Mouse (Mus musculus): ENCODE measurements around the gene Slc12a9. TPM values are rescaled to one million over a fixed set of nuclear protein-coding genes. Genes with fewer than 3 reads are reported as not detected.
A peak's percentile ranks its signal among the peaks of the same experiment; 100 is the strongest.

The Slc12a9 gene
- total and polyA plus RNA-seq, 3 experiments = 3.0 to 11.1 (median 7.9) TPM

- Histone ChIP-seq H3K4me2 (ENCODE audit: insufficient read depth, low read depth, poor library complexity, severe bottlenecking) (no peak overlapping the region), H3K9me3 (replicated peaks; ENCODE audit: low read length) (no peaks in the 10 kb centered on the region), H3K27me3 (replicated peaks) (no peaks in the 10 kb centered on the region), H3K9ac (ENCODE audit: insufficient read depth, low read depth) (no peak overlapping the region), H3K79me2 (replicated peaks; ENCODE audit: control insufficient read depth, extremely low read depth, insufficient read depth, poor library complexity, severe bottlenecking) (peaks cover 42% of the 10 kb centered on the region), H3K36me3 (replicated peaks in 1 of 2; ENCODE audit: control insufficient read depth in 1 of 2, insufficient read depth in 1 of 2, low read length in 1 of 2) (peaks cover 76 to 91% of the 10 kb centered on the region in 2 experiments), H3K4me1 (ENCODE audit: control insufficient read depth in 1 of 2, insufficient read depth in 2 of 2) (peaks cover 4 to 27% of the 10 kb centered on the region in 2 experiments; a peak in 2 of 4 replicates), H3K27ac (ENCODE audit: insufficient read depth, low read depth) (no peak overlapping the region), H3K4me3 (replicated peaks in 1 of 3; ENCODE audit: low read depth in 2 of 3, low read length in 2 of 3, poor library complexity in 1 of 3) (no peak overlapping the region)
- in situ Hi-C loops (cut with MboI; ENCODE audit: low pct_ligation_motif_present, low pct_unique_long_range_greater_than_20kb, low sequenced_read_pairs) = no loop called here
- DNase-seq (ENCODE audit: extremely low read depth) = no peak
- TF ChIP-seq CHD1 (IDR thresholded peaks at IDR 0.05; ENCODE audit: low read depth, low read length) (no peak), USF1 (IDR thresholded peaks at IDR 0.05; ENCODE audit: low read depth, low read length) (no peak), CHD2 (IDR thresholded peaks at IDR 0.05; ENCODE audit: low read length) (no peak), POLR2AphosphoS2 (IDR thresholded peaks at IDR 0.05; ENCODE audit: low read depth, low read length) (no peak), ZNF384 (IDR thresholded peaks at IDR 0.05; ENCODE audit: low read depth, low read length) (no peak), ZKSCAN1 (IDR thresholded peaks at IDR 0.05; ENCODE audit: borderline replicate concordance, low read depth, low read length) (no peak), MYC (IDR thresholded peaks at IDR 0.05; ENCODE audit: low read depth, low read length) (no peak), RCOR1 (conservative IDR thresholded peaks at IDR 0.05; ENCODE audit: low read depth, low read length) (no peak), RAD21 (IDR thresholded peaks at IDR 0.05; ENCODE audit: low read depth, low read length) (no peak), SIN3A (IDR thresholded peaks at IDR 0.05; ENCODE audit: low read length) (no peak), PAX5 (IDR thresholded peaks at IDR 0.05; ENCODE audit: low read length) (no peak)
- dilution Hi-C loops (cut with MboI; ENCODE audit: extremely low pct_ligation_motif_present, extremely low pct_unique_long_range_greater_than_20kb, low sequenced_read_pairs) = no loop called here
These were observed 32.1 kb downstream of the Slc12a9 start for GRCm38 (mm10) chr5:137301253-137301652.

- Histone ChIP-seq H3K9ac (ENCODE audit: insufficient read depth, low read depth) (no peak overlapping the region), H3K9me3 (replicated peaks; ENCODE audit: low read length) (no peaks in the 10 kb centered on the region), H3K27ac (ENCODE audit: insufficient read depth, low read depth) (no peak overlapping the region), H3K4me1 (ENCODE audit: control insufficient read depth in 1 of 2, insufficient read depth in 2 of 2) (peaks cover 3 to 22% of the 10 kb centered on the region in 2 experiments; a peak in 2 of 4 replicates), H3K4me3 (replicated peaks in 1 of 3; ENCODE audit: low read depth in 2 of 3, low read length in 2 of 3, poor library complexity in 1 of 3) (no peak overlapping the region), H3K36me3 (replicated peaks in 1 of 2; ENCODE audit: control insufficient read depth in 1 of 2, insufficient read depth in 1 of 2, low read length in 1 of 2) (peaks cover 91 to 96% of the 10 kb centered on the region in 2 experiments), H3K79me2 (replicated peaks; ENCODE audit: control insufficient read depth, extremely low read depth, insufficient read depth, poor library complexity, severe bottlenecking) (peaks cover 22% of the 10 kb centered on the region), H3K4me2 (ENCODE audit: insufficient read depth, low read depth, poor library complexity, severe bottlenecking) (no peak overlapping the region), H3K27me3 (replicated peaks) (no peaks in the 10 kb centered on the region)
- DNase-seq (ENCODE audit: extremely low read depth) = no peak
- TF ChIP-seq POLR2AphosphoS2 (IDR thresholded peaks at IDR 0.05; ENCODE audit: low read depth, low read length) = no peak
- 0 out of 2 replicates have a peak, but pooled peaks have one; percentile 5 for TF ChIP-seq POLR2A (IDR thresholded peaks at IDR 0.05; ENCODE audit: low read depth, low read length)
- in situ Hi-C loops (cut with MboI; ENCODE audit: low pct_ligation_motif_present, low pct_unique_long_range_greater_than_20kb, low sequenced_read_pairs) (no loop called here), dilution Hi-C loops (cut with MboI; ENCODE audit: extremely low pct_ligation_motif_present, extremely low pct_unique_long_range_greater_than_20kb, low sequenced_read_pairs) (no loop called here)
These were observed 34.2 kb downstream of the Slc12a9 start for GRCm38 (mm10) chr5:137299240-137299639.

- Histone ChIP-seq H3K27me3 (replicated peaks) (no peaks in the 10 kb centered on the region), H3K9ac (ENCODE audit: insufficient read depth, low read depth) (no peak overlapping the region), H3K4me1 (ENCODE audit: control insufficient read depth in 1 of 2, insufficient read depth in 2 of 2) (peaks cover 3 to 18% of the 10 kb centered on the region in 2 experiments; a peak in 2 of 4 replicates), H3K4me2 (ENCODE audit: insufficient read depth, low read depth, poor library complexity, severe bottlenecking) (no peak overlapping the region), H3K79me2 (replicated peaks; ENCODE audit: control insufficient read depth, extremely low read depth, insufficient read depth, poor library complexity, severe bottlenecking) (peaks cover 3% of the 10 kb centered on the region; the same call in 1 of the 2 replicates), H3K9me3 (replicated peaks; ENCODE audit: low read length) (no peaks in the 10 kb centered on the region), H3K4me3 (replicated peaks in 1 of 3; ENCODE audit: low read depth in 2 of 3, low read length in 2 of 3, poor library complexity in 1 of 3) (no peak overlapping the region), H3K36me3 (replicated peaks in 1 of 2; ENCODE audit: control insufficient read depth in 1 of 2, insufficient read depth in 1 of 2, low read length in 1 of 2) (peaks cover 72 to 75% of the 10 kb centered on the region in 2 experiments), H3K27ac (ENCODE audit: insufficient read depth, low read depth) (no peak overlapping the region)
- no peak for DNase-seq (ENCODE audit: extremely low read depth)
- dilution Hi-C loops (cut with MboI; ENCODE audit: extremely low pct_ligation_motif_present, extremely low pct_unique_long_range_greater_than_20kb, low sequenced_read_pairs) = no loop called here
- in situ Hi-C loops (cut with MboI; ENCODE audit: low pct_ligation_motif_present, low pct_unique_long_range_greater_than_20kb, low sequenced_read_pairs) = no loop called here
- TF ChIP-seq MYC (IDR thresholded peaks at IDR 0.05; ENCODE audit: low read depth, low read length) (no peak), TCF12 (IDR thresholded peaks at IDR 0.05; ENCODE audit: low read depth, low read length) (no peak), RCOR1 (conservative IDR thresholded peaks at IDR 0.05; ENCODE audit: low read depth, low read length) (no peak), PAX5 (IDR thresholded peaks at IDR 0.05; ENCODE audit: low read length) (no peak)
These were observed 36.3 kb downstream of the Slc12a9 start for GRCm38 (mm10) chr5:137297126-137297525.
